Mouse (Mus musculus): ENCODE measurements around the gene Nrxn3. TPM values are rescaled to one million over a fixed set of nuclear protein-coding genes. Genes with fewer than 3 reads are reported as not detected.

The Nrxn3 gene
- total RNA-seq (2023), result not detected

DNA sequence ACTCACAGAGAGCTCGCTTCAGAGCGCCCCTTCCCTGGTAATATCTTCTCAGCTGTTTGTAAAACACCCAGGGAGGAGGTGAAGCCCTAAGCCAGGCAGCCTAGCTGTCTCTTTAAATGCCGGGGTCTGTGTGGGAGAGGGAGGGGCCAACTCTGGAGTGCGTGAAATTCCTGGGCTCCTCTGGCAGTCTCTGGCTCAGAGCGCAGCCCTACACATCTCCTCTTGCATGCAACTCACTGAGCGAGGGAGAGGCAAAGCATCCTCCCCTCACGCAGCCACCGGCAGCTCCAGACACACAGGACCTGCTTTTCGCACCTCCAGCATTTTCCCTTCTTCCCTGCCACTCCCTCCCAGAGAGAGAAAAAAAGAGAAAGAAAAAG, at the start of gene Nrxn3:
Gene Nrxn3 (plus strand): TSS at position 186 of the 380 bp plus-strand sequence.

